Mouse (Mus musculus): ENCODE data around the gene Zfp775.

GRCm38 (mm10) chr6:48646995-48647394 is 45.1 kb downstream of the Zfp775 start, which contains the start of gene Gimap8:
- TF ChIP-seq CTCF (IDR thresholded peaks at IDR 0.05; ENCODE audit: low read depth) (peak; percentile 66), EP300 (IDR thresholded peaks at IDR 0.05; ENCODE audit: low read depth) (no peak)
